Mouse (Mus musculus): ENCODE data around the gene Bloc1s6. TPM values are rescaled to one million over a fixed set of nuclear protein-coding genes. Genes with fewer than 3 reads are reported as not detected.

The Bloc1s6 gene
- total RNA-seq, 2 experiments from 2014 or later = 19.9 to 28.0 TPM

- DNase-seq = peak; percentile 33 to 34
Observed at GRCm38 (mm10) chr2:122765071-122765793, 26.9 kb downstream of the Bloc1s6 start, which contains the start of gene Sqor. Gene Sqor (plus strand): TSS chr2:122765237.

GRCm38 (mm10) chr2:122765794-122766145, 27.5 kb downstream of the Bloc1s6 start:
- no peak for DNase-seq

- no peak for DNase-seq
Observed at GRCm38 (mm10) chr2:122771002-122771401, 32.7 kb downstream of the Bloc1s6 start.

- DNase-seq = no peak
Observed at GRCm38 (mm10) chr2:122772899-122773298, 34.6 kb downstream of the Bloc1s6 start.

- DNase-seq = no peak
Observed at GRCm38 (mm10) chr2:122775491-122775890, 37.2 kb downstream of the Bloc1s6 start.

- DNase-seq = no peak
Observed at GRCm38 (mm10) chr2:122776823-122777222, 38.5 kb downstream of the Bloc1s6 start.

GRCm38 (mm10) chr2:122779967-122780366, 41.7 kb downstream of the Bloc1s6 start:
- no peak for DNase-seq

GRCm38 (mm10) chr2:122780447-122780846, 42.1 kb downstream of the Bloc1s6 start:
- DNase-seq = no peak

- DNase-seq = no peak
Observed at GRCm38 (mm10) chr2:122781590-122782356, 43.5 kb downstream of the Bloc1s6 start.

- no peak for DNase-seq
Observed at GRCm38 (mm10) chr2:122783730-122784129, 45.4 kb downstream of the Bloc1s6 start.

GRCm38 (mm10) chr2:122784701-122785100, 46.4 kb downstream of the Bloc1s6 start:
- no peak for DNase-seq

- no peak for DNase-seq
Observed at GRCm38 (mm10) chr2:122786167-122786566, 47.9 kb downstream of the Bloc1s6 start.

- DNase-seq = no peak
Observed at GRCm38 (mm10) chr2:122789311-122789710, 51.0 kb downstream of the Bloc1s6 start.

- no peak for DNase-seq
Observed at GRCm38 (mm10) chr2:122789730-122790129, 51.4 kb downstream of the Bloc1s6 start.

Other genes starting within 250 kb of the Bloc1s6 start
- 10 to 100 TPM; 58.7 to 60.1 TPM for gene Gatm, start 127.2 kb upstream of the Bloc1s6 start, total RNA-seq (2021)
- gene AA467197, start 101.5 kb upstream of the Bloc1s6 start, total RNA-seq (2021) = 1 to 10 TPM in 1 of 2 experiments, not detected in 1; 1.5 TPM
- 10 to 100 TPM; 28.4 to 29.4 TPM for gene Slc30a4, start 35.8 kb upstream of the Bloc1s6 start, total RNA-seq (2021)
- 1 to 10 TPM; 5.3 to 5.9 TPM for gene Sqor, start 26.7 kb downstream of the Bloc1s6 start, total RNA-seq (2021)